Mouse (Mus musculus) stomach, postnatal 0 days (tissue): ENCODE data around the gene Ddit4l.

Experiments used
- CTCF ChIP-seq: IDR thresholded peaks from 2 replicates; pipeline ENCODE4 v1.5.1; 2016; ENCODE audit warnings: antibody characterized with exemption, low read depth, mild to moderate bottlenecking, moderate library complexity
- EP300 ChIP-seq: optimal IDR thresholded peaks from 2 replicates; pipeline ENCODE3; 2016; ENCODE audit warnings: antibody characterized with exemption

GRCm38 (mm10) chr3:137622895-137623580 lies 1.6 kb downstream of the Ddit4l start:
- no peak for TF ChIP-seq EP300
- no peak for TF ChIP-seq CTCF
